Mouse (Mus musculus): ENCODE results near the gene Tex264. TPM values are rescaled to one million over a fixed set of nuclear protein-coding genes. Genes with fewer than 3 reads are reported as not detected.

The Tex264 gene
- total RNA-seq, 1 experiment: 65.9 TPM

GRCm38 (mm10) chr9:106725435-106725834 is 39.7 kb upstream of the Tex264 start:
- Histone ChIP-seq H3K9me3 (ENCODE audit: control insufficient read depth, insufficient read depth, low read depth, low read length) (no peaks in the 10 kb centered on the region), H3K9ac (ENCODE audit: insufficient read depth, low read depth, low read length, poor library complexity, severe bottlenecking) (no peak overlapping the region), H3K4me1 (ENCODE audit: control insufficient read depth in 2 of 2, insufficient read depth in 2 of 2, low read length in 2 of 2, poor library complexity in 1 of 2) (0 out of 4 replicates have a peak, but pooled peaks cover 0 to 2% of the 10 kb centered on the region in 2 experiments), H3K36me3 (ENCODE audit: control insufficient read depth, insufficient read depth, low read length, poor library complexity, severe bottlenecking) (peaks cover 2% of the 10 kb centered on the region; the same call in 1 of the 2 replicates), H3K27ac (ENCODE audit: insufficient read depth, low read depth, low read length, poor library complexity, severe bottlenecking) (no peak overlapping the region), H3K4me3 (ENCODE audit: insufficient read depth in 1 of 2, low read depth in 1 of 2, low read length in 2 of 2, poor library complexity in 1 of 2, severe bottlenecking in 1 of 2) (no peak overlapping the region)
- no peak for TF ChIP-seq CHD2 (IDR thresholded peaks at IDR 0.05; ENCODE audit: low read depth, low read length)
- no peak for TF ChIP-seq ZC3H11A (IDR thresholded peaks at IDR 0.05; ENCODE audit: borderline replicate concordance, low read depth, low read length)
- TF ChIP-seq HCFC1 (IDR thresholded peaks at IDR 0.05; ENCODE audit: borderline replicate concordance, insufficient read depth, low read length): no peak
- no peak for TF ChIP-seq ZNF384 (IDR thresholded peaks at IDR 0.05; ENCODE audit: low read depth, low read length)
- no peak for TF ChIP-seq MAFK (IDR thresholded peaks at IDR 0.05; ENCODE audit: insufficient read depth, low read depth, low read length)
- in situ Hi-C loops (cut with MboI; ENCODE audit: low sequenced_read_pairs in 2 of 2, unreplicated experiment in 2 of 2): no loop called here
- no peak for DNase-seq (ENCODE audit: low read depth, low spot score)

GRCm38 (mm10) chr9:106724864-106725263 is 39.1 kb upstream of the Tex264 start:
- no peak overlapping the region for H3K27ac ChIP-seq (ENCODE audit: insufficient read depth, low read depth, low read length, poor library complexity, severe bottlenecking)
- DNase-seq (ENCODE audit: low read depth, low spot score): no peak
- no peak overlapping the region for H3K4me3 ChIP-seq (ENCODE audit: insufficient read depth in 1 of 2, low read depth in 1 of 2, low read length in 2 of 2, poor library complexity in 1 of 2, severe bottlenecking in 1 of 2)
- no peak overlapping the region for H3K9ac ChIP-seq (ENCODE audit: insufficient read depth, low read depth, low read length, poor library complexity, severe bottlenecking)
- H3K9me3 ChIP-seq (ENCODE audit: control insufficient read depth, insufficient read depth, low read depth, low read length): no peaks in the 10 kb centered on the region
- TF ChIP-seq ZNF384 (IDR thresholded peaks at IDR 0.05; ENCODE audit: low read depth, low read length): no peak
- no peak for TF ChIP-seq HCFC1 (IDR thresholded peaks at IDR 0.05; ENCODE audit: borderline replicate concordance, insufficient read depth, low read length)
- TF ChIP-seq MAFK (IDR thresholded peaks at IDR 0.05; ENCODE audit: insufficient read depth, low read depth, low read length): no peak
- no peak for TF ChIP-seq CHD2 (IDR thresholded peaks at IDR 0.05; ENCODE audit: low read depth, low read length)
- no peak for TF ChIP-seq ZC3H11A (IDR thresholded peaks at IDR 0.05; ENCODE audit: borderline replicate concordance, low read depth, low read length)
- H3K36me3 ChIP-seq (ENCODE audit: control insufficient read depth, insufficient read depth, low read length, poor library complexity, severe bottlenecking): peaks cover 2% of the 10 kb centered on the region; the same call in 1 of the 2 replicates
- H3K4me1 ChIP-seq (ENCODE audit: control insufficient read depth in 2 of 2, insufficient read depth in 2 of 2, low read length in 2 of 2, poor library complexity in 1 of 2): 0 out of 4 replicates have a peak, but pooled peaks cover 0 to 2% of the 10 kb centered on the region in 2 experiments
- in situ Hi-C loops (cut with MboI; ENCODE audit: low sequenced_read_pairs in 2 of 2, unreplicated experiment in 2 of 2): no loop called here

GRCm38 (mm10) chr9:106716729-106717128 is 31.0 kb upstream of the Tex264 start:
- peak; percentile 55 for TF ChIP-seq MAFK (IDR thresholded peaks at IDR 0.05; ENCODE audit: insufficient read depth, low read depth, low read length)
- TF ChIP-seq CHD2 (IDR thresholded peaks at IDR 0.05; ENCODE audit: low read depth, low read length): no peak
- peaks cover 19% of the 10 kb centered on the region for H3K36me3 ChIP-seq (ENCODE audit: control insufficient read depth, insufficient read depth, low read length, poor library complexity, severe bottlenecking)
- no peak overlapping the region for H3K4me3 ChIP-seq (ENCODE audit: insufficient read depth in 1 of 2, low read depth in 1 of 2, low read length in 2 of 2, poor library complexity in 1 of 2, severe bottlenecking in 1 of 2)
- in situ Hi-C loops (cut with MboI; ENCODE audit: low sequenced_read_pairs in 2 of 2, unreplicated experiment in 2 of 2): no loop called here
- no peak overlapping the region for H3K27ac ChIP-seq (ENCODE audit: insufficient read depth, low read depth, low read length, poor library complexity, severe bottlenecking)
- H3K9ac ChIP-seq (ENCODE audit: insufficient read depth, low read depth, low read length, poor library complexity, severe bottlenecking): no peak overlapping the region
- no peaks in the 10 kb centered on the region for H3K9me3 ChIP-seq (ENCODE audit: control insufficient read depth, insufficient read depth, low read depth, low read length)
- no peak for DNase-seq (ENCODE audit: low read depth, low spot score)
- H3K4me1 ChIP-seq (ENCODE audit: control insufficient read depth in 2 of 2, insufficient read depth in 2 of 2, low read length in 2 of 2, poor library complexity in 1 of 2): peaks cover 0 to 2% of the 10 kb centered on the region in 2 experiments; a peak in 1 of 4 replicates

- Histone ChIP-seq H3K36me3 (ENCODE audit: control insufficient read depth, insufficient read depth, low read length, poor library complexity, severe bottlenecking) (peaks cover 19% of the 10 kb centered on the region), H3K4me3 (ENCODE audit: insufficient read depth in 1 of 2, low read depth in 1 of 2, low read length in 2 of 2, poor library complexity in 1 of 2, severe bottlenecking in 1 of 2) (no peak overlapping the region), H3K9me3 (ENCODE audit: control insufficient read depth, insufficient read depth, low read depth, low read length) (no peaks in the 10 kb centered on the region), H3K4me1 (ENCODE audit: control insufficient read depth in 2 of 2, insufficient read depth in 2 of 2, low read length in 2 of 2, poor library complexity in 1 of 2) (peaks cover 0 to 2% of the 10 kb centered on the region in 2 experiments; a peak in 1 of 4 replicates), H3K9ac (ENCODE audit: insufficient read depth, low read depth, low read length, poor library complexity, severe bottlenecking) (no peak overlapping the region), H3K27ac (ENCODE audit: insufficient read depth, low read depth, low read length, poor library complexity, severe bottlenecking) (no peak overlapping the region)
- DNase-seq (ENCODE audit: low read depth, low spot score): no peak
- TF ChIP-seq ZNF384 (IDR thresholded peaks at IDR 0.05; ENCODE audit: low read depth, low read length) (no peak), CHD2 (IDR thresholded peaks at IDR 0.05; ENCODE audit: low read depth, low read length) (no peak), MAFK (IDR thresholded peaks at IDR 0.05; ENCODE audit: insufficient read depth, low read depth, low read length) (no peak), HCFC1 (IDR thresholded peaks at IDR 0.05; ENCODE audit: borderline replicate concordance, insufficient read depth, low read length) (no peak), ZC3H11A (IDR thresholded peaks at IDR 0.05; ENCODE audit: borderline replicate concordance, low read depth, low read length) (no peak)
- in situ Hi-C loops (cut with MboI; ENCODE audit: low sequenced_read_pairs in 2 of 2, unreplicated experiment in 2 of 2): no loop called here
These were observed 30.5 kb upstream of the Tex264 start for GRCm38 (mm10) chr9:106716232-106716631.

- in situ Hi-C loops (cut with MboI; ENCODE audit: low sequenced_read_pairs in 2 of 2, unreplicated experiment in 2 of 2): no loop called here
- no peak for TF ChIP-seq ZC3H11A (IDR thresholded peaks at IDR 0.05; ENCODE audit: borderline replicate concordance, low read depth, low read length)
- no peak for TF ChIP-seq CHD2 (IDR thresholded peaks at IDR 0.05; ENCODE audit: low read depth, low read length)
- no peak for TF ChIP-seq MAFK (IDR thresholded peaks at IDR 0.05; ENCODE audit: insufficient read depth, low read depth, low read length)
- no peak for TF ChIP-seq ZNF384 (IDR thresholded peaks at IDR 0.05; ENCODE audit: low read depth, low read length)
- no peak overlapping the region for H3K9ac ChIP-seq (ENCODE audit: insufficient read depth, low read depth, low read length, poor library complexity, severe bottlenecking)
- H3K4me1 ChIP-seq (ENCODE audit: control insufficient read depth in 2 of 2, insufficient read depth in 2 of 2, low read length in 2 of 2, poor library complexity in 1 of 2): no peaks in the 10 kb centered on the region
- no peak overlapping the region for H3K27ac ChIP-seq (ENCODE audit: insufficient read depth, low read depth, low read length, poor library complexity, severe bottlenecking)
- peaks cover 19% of the 10 kb centered on the region for H3K36me3 ChIP-seq (ENCODE audit: control insufficient read depth, insufficient read depth, low read length, poor library complexity, severe bottlenecking)
- no peaks in the 10 kb centered on the region for H3K9me3 ChIP-seq (ENCODE audit: control insufficient read depth, insufficient read depth, low read depth, low read length)
- no peak overlapping the region for H3K4me3 ChIP-seq (ENCODE audit: insufficient read depth in 1 of 2, low read depth in 1 of 2, low read length in 2 of 2, poor library complexity in 1 of 2, severe bottlenecking in 1 of 2)
- no peak for DNase-seq (ENCODE audit: low read depth, low spot score)
These were observed 26.7 kb upstream of the Tex264 start for GRCm38 (mm10) chr9:106712470-106712869.

All from ES-E14 (cell line).